Mouse (Mus musculus): Measurements from ENCODE around the gene Mrpl41.
"Not testable (repeated sequence)": the region's sequence is repeated elsewhere in the genome, so short reads cannot be mapped to it uniquely, and the experiment has no call there.

The Mrpl41 gene

GRCm38 (mm10) chr2:24974906-24975703, at the start of gene Mrpl41:
Gene Mrpl41 (minus strand): TSS chr2:24975098.
- DNase-seq (ENCODE audit: low spot score): peak; percentile 97

GRCm38 (mm10) chr2:25022678-25023077, 47.8 kb upstream of the Mrpl41 start:
- no peak for DNase-seq (ENCODE audit: low spot score)

- no peak for DNase-seq (ENCODE audit: low spot score)
Measured at GRCm38 (mm10) chr2:25008250-25008649, 33.4 kb upstream of the Mrpl41 start.

DNA sequence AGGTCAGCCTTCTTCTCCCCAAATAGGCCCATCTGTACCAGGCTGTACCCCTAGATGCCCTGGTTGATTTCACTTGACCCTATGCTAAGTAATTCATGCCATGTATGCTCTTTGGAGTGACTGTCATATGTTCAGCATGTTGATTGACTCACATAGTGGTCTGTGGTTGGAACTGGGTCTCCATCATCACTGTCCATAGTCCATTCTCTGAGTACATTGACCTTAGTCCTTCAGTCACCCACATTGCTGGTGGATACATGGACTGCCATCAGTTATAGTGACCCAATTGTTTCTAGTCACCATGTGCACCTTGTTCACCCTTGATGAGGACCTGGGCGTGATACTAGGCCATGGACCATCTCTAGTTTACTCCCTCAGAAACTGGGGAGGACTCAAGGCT, 31.9 kb upstream of the Mrpl41 start:
- no peak for DNase-seq (ENCODE audit: low spot score)

- no peak for DNase-seq (ENCODE audit: low spot score)
Measured at GRCm38 (mm10) chr2:25003946-25004786, 29.3 kb upstream of the Mrpl41 start.

DNA sequence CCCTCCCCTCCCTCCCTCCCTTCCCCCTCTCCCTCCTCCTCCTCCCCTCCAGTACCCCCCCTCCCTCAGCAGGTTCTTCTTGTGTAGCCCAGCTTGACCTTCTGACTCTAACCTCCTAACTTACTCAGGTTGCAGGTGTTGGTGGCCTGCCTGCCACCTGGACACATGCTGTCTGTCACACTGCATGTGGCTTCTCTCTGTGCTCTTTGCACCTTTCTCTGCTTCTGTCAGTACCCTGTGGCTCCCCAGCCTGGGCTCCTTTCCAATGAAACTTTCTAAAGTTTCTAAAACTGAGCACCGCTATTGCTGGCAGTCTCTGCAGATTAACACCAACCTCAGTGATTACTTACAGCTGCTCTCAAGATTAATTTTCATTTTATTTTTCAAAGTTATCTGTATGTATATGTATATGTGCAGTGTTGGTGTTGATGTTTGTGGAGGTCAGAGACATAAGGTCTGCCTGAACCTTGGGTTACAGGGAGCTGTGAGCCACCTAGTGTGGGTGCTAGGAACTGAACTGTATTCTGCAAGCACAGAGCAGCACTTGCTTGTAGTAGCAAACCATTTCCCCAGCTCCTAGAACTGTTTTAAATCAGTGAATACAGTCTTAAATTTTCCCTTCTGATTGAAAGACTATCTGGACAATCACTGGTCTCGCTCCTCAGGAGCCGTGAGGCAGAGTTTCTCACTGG, 25.8 kb upstream of the Mrpl41 start:
- no peak for DNase-seq (ENCODE audit: low spot score)

GRCm38 (mm10) chr2:24996471-24996870, 21.6 kb upstream of the Mrpl41 start:
- DNase-seq (ENCODE audit: low spot score): no peak

GRCm38 (mm10) chr2:24995332-24995731, 20.4 kb upstream of the Mrpl41 start:
- peak; percentile 28 for DNase-seq (ENCODE audit: low spot score)

GRCm38 (mm10) chr2:24987762-24988161, 12.9 kb upstream of the Mrpl41 start:
- DNase-seq (ENCODE audit: low spot score): no peak

DNA sequence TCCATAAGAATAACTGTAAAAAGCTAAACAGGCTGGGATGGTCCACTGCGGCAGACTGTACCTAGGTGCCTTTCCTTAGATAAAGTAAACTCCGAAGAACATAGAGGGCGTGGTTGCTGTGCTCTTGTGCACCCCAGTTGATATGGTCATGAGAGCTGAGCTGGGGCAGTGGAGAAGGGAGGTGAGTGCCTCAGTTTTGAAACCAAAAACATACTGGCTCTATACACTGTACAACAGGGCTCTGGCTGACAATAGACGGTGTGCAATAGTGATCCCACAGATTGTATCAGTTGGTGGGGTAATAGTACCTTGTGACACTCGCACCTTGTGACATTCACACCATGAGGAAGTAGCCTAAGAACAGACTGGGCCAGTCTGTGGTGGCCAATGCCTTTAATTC, 2.1 kb upstream of the Mrpl41 start:
- DNase-seq (ENCODE audit: low spot score): no peak

- peak; percentile 78 for DNase-seq (ENCODE audit: low spot score)
Measured at GRCm38 (mm10) chr2:24975704-24976297, 903 bp upstream of the Mrpl41 start, which contains the start of gene Pnpla7. Gene Pnpla7 (plus strand): TSS chr2:24976033.

- not testable (repeated sequence) for DNase-seq (ENCODE audit: low spot score)
Measured at GRCm38 (mm10) chr2:24974452-24974851, 446 bp downstream of the Mrpl41 start.

DNA sequence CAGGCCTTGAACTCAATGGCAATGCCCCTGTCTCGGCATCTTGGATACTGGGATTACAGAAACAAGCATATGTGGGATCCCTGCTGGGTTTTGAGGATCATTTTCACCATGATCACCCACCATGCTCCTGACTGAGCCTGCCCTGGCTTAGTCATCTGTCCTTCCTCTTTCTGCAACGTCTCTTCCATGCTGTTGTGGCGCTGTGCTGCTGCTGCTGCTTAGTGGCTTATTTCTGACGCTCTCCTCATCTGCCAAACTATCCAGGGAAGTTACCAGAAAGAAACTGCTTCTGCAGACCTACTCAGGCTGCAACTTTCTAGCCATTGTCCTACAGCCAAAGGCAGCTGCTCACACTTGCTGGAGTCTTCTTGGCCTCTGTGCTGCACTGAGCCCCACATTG, 4.5 kb downstream of the Mrpl41 start:
- no peak for DNase-seq (ENCODE audit: low spot score)

- DNase-seq (ENCODE audit: low spot score): peak; percentile 89
Measured at GRCm38 (mm10) chr2:24962304-24963000, 12.4 kb downstream of the Mrpl41 start, which contains the start of gene Dph7. Gene Dph7 (plus strand): TSS chr2:24962400.

- no peak for DNase-seq (ENCODE audit: low spot score)
Measured at GRCm38 (mm10) chr2:24960910-24961309, 14.0 kb downstream of the Mrpl41 start.

- no peak for DNase-seq (ENCODE audit: low spot score)
Measured at GRCm38 (mm10) chr2:24952537-24953055, 22.3 kb downstream of the Mrpl41 start.

- no peak for DNase-seq (ENCODE audit: low spot score)
Measured at GRCm38 (mm10) chr2:24950189-24950535, 24.7 kb downstream of the Mrpl41 start.

DNA sequence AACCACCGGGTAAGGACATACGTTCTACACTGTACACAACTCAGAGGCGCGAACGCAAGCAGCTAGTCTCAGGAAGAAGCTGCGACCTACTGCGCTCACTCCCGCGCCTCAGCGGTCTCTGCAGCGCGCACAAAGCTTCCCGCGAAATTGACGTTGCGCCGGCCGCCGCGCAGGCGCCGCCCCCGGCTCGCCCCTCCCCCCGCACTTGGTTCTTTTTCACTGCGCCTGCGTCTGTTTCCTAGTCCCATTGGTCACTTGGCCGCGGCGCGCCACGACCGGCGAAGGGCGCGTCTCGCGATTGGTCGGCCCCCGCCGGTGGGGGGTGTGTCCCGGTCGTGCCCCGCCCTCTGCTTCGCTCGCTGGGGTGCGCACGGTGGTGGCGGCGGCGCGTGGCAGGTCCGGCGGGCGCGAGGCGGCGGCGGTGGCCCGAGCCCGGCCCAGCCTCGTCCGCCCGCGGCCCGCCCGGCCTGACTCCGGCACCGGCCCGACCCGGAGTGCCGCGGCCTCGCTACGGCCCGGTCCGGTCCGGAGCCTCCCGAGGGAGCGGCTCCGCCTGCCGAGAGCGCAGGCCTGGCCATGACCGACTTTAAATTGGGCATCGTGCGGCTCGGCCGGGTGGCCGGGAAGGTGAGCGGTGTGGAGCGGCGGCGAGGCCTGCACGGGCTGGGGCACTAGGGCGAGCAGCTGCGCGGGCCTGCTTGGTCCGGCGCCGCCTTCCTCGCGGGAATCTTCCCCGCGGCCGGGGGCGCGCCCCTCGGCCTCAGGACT, 25.3 kb downstream of the Mrpl41 start, which contains the start of gene Zmynd19:
Zmynd19 (plus strand) TSS at position 372 of the 768 bp plus-strand sequence.
- DNase-seq (ENCODE audit: low spot score): peak; percentile 97

DNA sequence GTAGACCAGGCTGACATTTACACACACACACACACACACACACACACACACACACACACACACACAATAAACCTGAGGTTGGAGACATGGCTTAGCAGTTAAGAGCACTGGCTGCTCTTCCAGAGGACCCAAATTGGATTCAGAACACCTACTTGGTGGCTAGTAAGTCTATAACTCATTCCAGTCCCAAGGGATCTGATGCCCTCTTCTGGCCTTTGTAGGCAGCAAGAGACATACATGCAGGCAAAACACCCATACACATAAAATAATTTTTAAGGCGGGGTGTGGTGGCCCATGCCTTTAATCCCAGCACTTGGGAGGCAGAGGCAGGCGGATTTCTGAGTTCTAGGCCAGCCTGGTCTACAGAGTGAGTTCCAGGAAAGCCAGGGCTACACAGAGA, 30.6 kb downstream of the Mrpl41 start:
- not testable (repeated sequence) for DNase-seq (ENCODE audit: low spot score)

DNA sequence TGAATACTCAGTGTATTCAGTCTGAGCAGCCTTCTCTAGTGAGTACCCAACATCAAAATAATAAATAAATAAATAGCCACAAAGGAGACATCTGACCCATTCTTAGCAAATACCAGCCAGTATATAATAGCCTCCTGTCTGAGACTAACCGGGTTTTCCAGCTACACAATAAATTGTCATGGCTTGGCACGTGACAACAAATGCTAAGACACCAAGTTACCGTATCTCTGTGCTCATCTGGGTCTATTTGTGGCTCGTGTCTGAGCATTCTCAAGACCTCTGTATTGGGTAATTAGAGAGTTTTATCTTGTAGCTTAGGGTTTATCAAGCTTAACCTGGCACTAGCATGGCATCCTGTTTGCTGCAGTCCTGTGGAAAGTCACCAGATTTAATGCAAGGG, 32.8 kb downstream of the Mrpl41 start:
- no peak for DNase-seq (ENCODE audit: low spot score)

Data from layer of hippocampus, adult 11-12 months (tissue).